Comparison of ENCODE assay signal across 8 mouse cellular contexts in genomic region chr19:29520996-29521560, GRCm38 (mm10). TPM values are rescaled to one million over a fixed set of nuclear protein-coding genes. Genes with fewer than 3 reads are reported as not detected.
DNase-seq lines count a peak whose midpoint lies in the region; ATAC-seq and TF ChIP-seq lines count a peak whose summit lies in the region.

No protein-coding gene starts in this region.

- no peak for TF ChIP-seq POLR2A in CH12.LX (IDR thresholded peaks at IDR 0.05; ENCODE audit: low read depth, low read length)

- H3K36me3 ChIP-seq in erythroblast, embryonic 14.5 days (ENCODE audit: control insufficient read depth), result no peaks in the 10 kb centered on the region; the same call in 1 of the 2 replicates
- peaks cover 0 to 23% of the 10 kb centered on the region in 2 experiments for H3K36me3 ChIP-seq in CH12.LX (replicated peaks in 1 of 2; ENCODE audit: control insufficient read depth in 1 of 2, insufficient read depth in 1 of 2, low read length in 1 of 2)
- H3K36me3 ChIP-seq in forebrain, embryonic 16.5 days (ENCODE audit: control insufficient read depth, insufficient read depth), result no peaks in the 10 kb centered on the region
- H3K36me3 ChIP-seq in liver, embryonic 13.5 days, result no peaks in the 10 kb centered on the region

- H3K4me3 ChIP-seq in erythroblast, embryonic 14.5 days (replicated peaks), result peak overlapping the region; percentile 88
- peak overlapping the region; percentile 75 to 91 (median 77) for H3K4me3 ChIP-seq in CH12.LX (replicated peaks in 1 of 3; ENCODE audit: low read depth in 2 of 3, low read length in 2 of 3, poor library complexity in 1 of 3)
- H3K4me3 ChIP-seq in forebrain, embryonic 16.5 days (replicated peaks; ENCODE audit: low read length), result no peak overlapping the region
- peak overlapping the region; percentile 96 for H3K4me3 ChIP-seq in liver, embryonic 13.5 days (replicated peaks)

- 46% methylated on average over 10 of the region's 10 CpGs for WGBS in forebrain, embryonic 16.5 days
- WGBS in liver, embryonic 13.5 days (ENCODE audit: insufficient replicate concordance), result 42% methylated on average over 10 of the region's 10 CpGs

- in situ Hi-C loops in CH12.LX (cut with MboI; ENCODE audit: low pct_ligation_motif_present, low pct_unique_long_range_greater_than_20kb, low sequenced_read_pairs), result loop anchor here (25.0 kb wide), 1 partner anchor 459 kb away; no protein-coding TSS in a partner anchor

- no peak for TF ChIP-seq CTCF in CH12.LX (conservative IDR thresholded peaks at IDR 0.05 in 1 of 2, IDR thresholded peaks at IDR 0.05 in 1 of 2; ENCODE audit: low read depth in 2 of 2, low read length in 2 of 2)

- peak; percentile 62 for TF ChIP-seq EP300 in CH12.LX (IDR thresholded peaks at IDR 0.05; ENCODE audit: low read length)

- peaks cover 22% of the 10 kb centered on the region for H3K79me2 ChIP-seq in CH12.LX (replicated peaks; ENCODE audit: control insufficient read depth, extremely low read depth, insufficient read depth, poor library complexity, severe bottlenecking)

- H3K4me1 ChIP-seq in erythroblast, embryonic 14.5 days (ENCODE audit: control insufficient read depth), result peaks cover 28% of the 10 kb centered on the region
- H3K4me1 ChIP-seq in CH12.LX (ENCODE audit: control insufficient read depth in 1 of 2, insufficient read depth in 2 of 2), result peaks cover 7 to 44% of the 10 kb centered on the region in 2 experiments; a peak in 3 of 4 replicates
- peaks cover 14% of the 10 kb centered on the region for H3K4me1 ChIP-seq in forebrain, embryonic 16.5 days (replicated peaks; ENCODE audit: control insufficient read depth, insufficient read depth, low read length)
- peaks cover 34% of the 10 kb centered on the region for H3K4me1 ChIP-seq in liver, embryonic 13.5 days (replicated peaks)

- H3K27me3 ChIP-seq in erythroblast, embryonic 14.5 days (ENCODE audit: control insufficient read depth), result no peaks in the 10 kb centered on the region; the same call in 1 of the 2 replicates
- no peaks in the 10 kb centered on the region for H3K27me3 ChIP-seq in CH12.LX (replicated peaks)
- no peaks in the 10 kb centered on the region for H3K27me3 ChIP-seq in forebrain, embryonic 16.5 days (replicated peaks; ENCODE audit: control insufficient read depth, insufficient read depth, low read length)
- H3K27me3 ChIP-seq in liver, embryonic 13.5 days, result no peaks in the 10 kb centered on the region

- dilution Hi-C loops in CH12.LX (cut with MboI; ENCODE audit: extremely low pct_ligation_motif_present, extremely low pct_unique_long_range_greater_than_20kb, low sequenced_read_pairs), result no loop called here

- peak overlapping the region; percentile 90 for H3K4me2 ChIP-seq in CH12.LX (ENCODE audit: insufficient read depth, low read depth, poor library complexity, severe bottlenecking)
- H3K4me2 ChIP-seq in forebrain, embryonic 16.5 days (ENCODE audit: low read length), result peak overlapping the region; percentile 57; the same call in 1 of the 2 replicates
- peak overlapping the region; percentile 97 for H3K4me2 ChIP-seq in liver, embryonic 13.5 days

- no peak overlapping the region for H3K27ac ChIP-seq in CH12.LX (ENCODE audit: insufficient read depth, low read depth)
- H3K27ac ChIP-seq in forebrain, embryonic 16.5 days (ENCODE audit: low read length), result no peak overlapping the region
- peak overlapping the region; percentile 92 for H3K27ac ChIP-seq in liver, embryonic 13.5 days

- no peak for ATAC-seq in erythroblast, adult 5-6 weeks (replicated peaks; ENCODE audit: low FRiP score, poor library complexity, severe bottlenecking)
- ATAC-seq in forebrain, embryonic 16.5 days, result no peak
- no peak for ATAC-seq in liver, embryonic 13.5 days (ENCODE audit: low read depth)

- TF ChIP-seq RAD21 in CH12.LX (IDR thresholded peaks at IDR 0.05; ENCODE audit: low read depth, low read length), result no peak

- peak overlapping the region; percentile 61 for H3K9ac ChIP-seq in CH12.LX (ENCODE audit: insufficient read depth, low read depth)
- H3K9ac ChIP-seq in forebrain, embryonic 16.5 days (replicated peaks; ENCODE audit: low read depth, low read length), result no peak overlapping the region
- peak overlapping the region; percentile 95 for H3K9ac ChIP-seq in liver, embryonic 13.5 days

- no peak for DNase-seq in CH12.LX (ENCODE audit: extremely low read depth)
- DNase-seq in liver, embryonic 13.5 days, result no peak
- no peak for DNase-seq in thymus, postnatal 4 days
- DNase-seq in ovary, adult 18-20 months (ENCODE audit: low spot score), result no peak
- no peak for DNase-seq in urinary bladder, adult 18-20 months (ENCODE audit: low spot score in 2 of 2)

- H3K9me3 ChIP-seq in erythroblast, embryonic 14.5 days (ENCODE audit: control insufficient read depth, low read length), result peaks cover under 1% of the 10 kb centered on the region; the same call in 1 of the 2 replicates
- no peaks in the 10 kb centered on the region for H3K9me3 ChIP-seq in CH12.LX (replicated peaks; ENCODE audit: low read length)
- H3K9me3 ChIP-seq in forebrain, embryonic 16.5 days (ENCODE audit: control insufficient read depth, low read length), result no peaks in the 10 kb centered on the region
- no peaks in the 10 kb centered on the region for H3K9me3 ChIP-seq in liver, embryonic 13.5 days (replicated peaks)

TF ChIP-seq in CH12.LX, 34 proteins besides CTCF, POLR2A, EP300 and RAD21:
- TF ChIP-seq USF2 (conservative IDR thresholded peaks at IDR 0.05; ENCODE audit: low read depth, low read length) (no peak), JUN (IDR thresholded peaks at IDR 0.05; ENCODE audit: insufficient read depth, low read depth, low read length) (no peak), SIN3A (IDR thresholded peaks at IDR 0.05; ENCODE audit: low read length) (0 out of 2 replicates have a peak, but pooled peaks have one; percentile 31), UBTF (IDR thresholded peaks at IDR 0.05; ENCODE audit: low read depth, low read length) (no peak), NRF1 (IDR thresholded peaks at IDR 0.05; ENCODE audit: low read depth, low read length) (no peak), MAFK (IDR thresholded peaks at IDR 0.05; ENCODE audit: insufficient replicate concordance, low read length) (0 out of 2 replicates have a peak, but pooled peaks have one; percentile 11), ZC3H11A (IDR thresholded peaks at IDR 0.05; ENCODE audit: low read depth, low read length) (no peak), USF1 (IDR thresholded peaks at IDR 0.05; ENCODE audit: low read depth, low read length) (no peak), MAZ (IDR thresholded peaks at IDR 0.05; ENCODE audit: low read depth, low read length) (no peak), JUND (conservative IDR thresholded peaks at IDR 0.05; ENCODE audit: low read depth, low read length) (no peak), ETS1 (conservative IDR thresholded peaks at IDR 0.05; ENCODE audit: low read depth, low read length) (peak; percentile 33; the same call in 1 of the 2 replicates), TCF12 (IDR thresholded peaks at IDR 0.05; ENCODE audit: low read depth, low read length) (no peak), IRF4 (IDR thresholded peaks at IDR 0.05; ENCODE audit: low read depth, low read length) (peak; percentile 73; the same call in 1 of the 2 replicates), PAX5 (IDR thresholded peaks at IDR 0.05; ENCODE audit: low read length) (no peak), CHD1 (IDR thresholded peaks at IDR 0.05; ENCODE audit: low read depth, low read length) (no peak), KAT2A (IDR thresholded peaks at IDR 0.05; ENCODE audit: insufficient replicate concordance, low read length) (no peak), POLR2AphosphoS2 (IDR thresholded peaks at IDR 0.05; ENCODE audit: low read depth, low read length) (no peak), MYC (IDR thresholded peaks at IDR 0.05; ENCODE audit: low read depth, low read length) (peak; percentile 97), CHD2 (IDR thresholded peaks at IDR 0.05; ENCODE audit: low read length) (no peak), MXI1 (IDR thresholded peaks at IDR 0.05; ENCODE audit: low read depth, low read length) (peak; percentile 78), BHLHE40 (IDR thresholded peaks at IDR 0.05; ENCODE audit: low read depth, low read length) (peak; percentile 67), ZKSCAN1 (IDR thresholded peaks at IDR 0.05; ENCODE audit: borderline replicate concordance, low read depth, low read length) (no peak), RCOR1 (conservative IDR thresholded peaks at IDR 0.05; ENCODE audit: low read depth, low read length) (no peak), GABPA (IDR thresholded peaks at IDR 0.05; ENCODE audit: insufficient replicate concordance, low read depth, low read length) (no peak), TBP (conservative IDR thresholded peaks at IDR 0.05; ENCODE audit: low read depth, low read length) (peak; percentile 49; the same call in 1 of the 2 replicates), ZMIZ1 (IDR thresholded peaks at IDR 0.05; ENCODE audit: low read depth, low read length) (no peak), MEF2A (IDR thresholded peaks at IDR 0.05; ENCODE audit: borderline replicate concordance, low read depth, low read length) (no peak), E2F4 (IDR thresholded peaks at IDR 0.05; ENCODE audit: insufficient replicate concordance, low read depth, low read length) (no peak), NELFE (IDR thresholded peaks at IDR 0.05; ENCODE audit: low read depth, low read length) (no peak), SMC3 (IDR thresholded peaks at IDR 0.05; ENCODE audit: low read depth, low read length) (no peak), MAX (IDR thresholded peaks at IDR 0.05; ENCODE audit: low read length) (peak; percentile 93), HCFC1 (IDR thresholded peaks at IDR 0.05; ENCODE audit: low read depth, low read length) (no peak)
TF ChIP-seq in CH12.LX: peak in this region for 9.

RNA-seq across cellular contexts. Expression of gene Ric1, which starts 1.0 kb away (rescaled TPM):
- 0.08 and 0.18 TPM in 2 replicates for polyA plus RNA-seq in erythroblast, embryonic 14.5 days (2012)
- 1.7 and 6.1 TPM in 2 replicates for total RNA-seq in erythroblast, adult 5-6 weeks (2015; ENCODE audit: low replicate concordance)
- total RNA-seq in erythroblast, adult 5-6 weeks (2017; ENCODE audit: low replicate concordance), result 4.6 and 4.7 TPM in 2 replicates
- 17.4 and 17.9 TPM in 2 replicates for total RNA-seq in CH12.LX (2012; rRNA removed)
- 11.2 and 13.7 TPM in 2 replicates for total RNA-seq in CH12.LX (2014; rRNA removed)
- polyA plus RNA-seq in CH12.LX (2012; ENCODE audit: insufficient read length, low read depth), result 16.3 and 18.4 TPM in 2 replicates
- 13.4 and 14.0 TPM in 2 replicates for polyA plus RNA-seq in forebrain, embryonic 16.5 days (2015; fragmentation: Nextera tagmentation; extraction: Ambion mirVana)
- polyA plus RNA-seq in liver, embryonic 13.5 days (2015; fragmentation: Nextera tagmentation; extraction: Ambion mirVana), result 3.4 and 3.6 TPM in 2 replicates
